Mouse (Mus musculus): ENCODE results near the gene Arid1b.

DNA sequence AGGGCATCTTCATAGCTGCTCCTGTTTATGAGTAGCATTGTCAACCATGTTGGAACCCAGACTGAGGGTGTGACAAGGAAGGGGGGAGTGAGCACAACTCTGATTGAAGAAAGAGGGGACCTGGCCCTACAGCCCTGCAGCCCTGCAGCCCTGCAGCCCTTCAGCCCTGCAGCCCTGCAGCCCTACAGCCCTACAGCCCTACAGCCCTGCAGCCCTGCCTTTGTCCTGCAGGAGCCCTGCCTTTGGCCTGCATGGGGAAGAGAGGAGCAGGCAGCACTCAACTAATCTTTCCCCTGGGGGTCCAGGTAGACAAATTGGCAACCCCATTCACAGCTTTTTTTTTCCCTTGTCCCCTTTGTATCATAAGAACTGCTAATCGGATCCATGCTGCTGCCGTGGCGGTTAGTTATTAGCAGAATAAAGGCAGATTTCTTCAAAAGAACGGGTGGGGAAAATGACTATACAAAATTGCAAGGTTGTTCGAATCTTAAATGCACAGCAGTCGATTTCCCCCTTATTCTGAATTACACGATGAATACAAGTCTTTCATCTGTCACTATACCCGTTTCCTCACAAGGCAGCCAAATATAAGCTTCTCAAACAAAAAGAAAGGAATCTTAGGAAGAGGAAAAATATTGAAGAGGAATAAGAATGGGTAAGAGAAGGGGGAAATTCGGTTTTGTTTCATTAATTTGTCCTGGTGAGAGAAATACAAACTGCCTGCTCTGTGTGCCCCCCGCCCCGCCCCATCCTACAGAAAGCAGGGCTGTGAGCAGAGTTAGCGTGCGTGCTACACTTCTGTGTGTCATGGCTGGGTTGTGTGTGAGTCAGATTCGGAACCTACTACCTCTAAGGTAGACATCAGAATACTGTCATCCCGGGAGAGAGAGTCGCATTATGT, 260.8 kb downstream of the Arid1b start:
- TF ChIP-seq EP300 (IDR thresholded peaks at IDR 0.05) (no peak), CTCF (IDR thresholded peaks at IDR 0.05) (no peak)

All from lung, postnatal 0 days (tissue).